9 mouse cellular contexts compared by ENCODE assay signal in genomic region chr8:120143911-120144651, GRCm38 (mm10). TPM values are rescaled to one million over a fixed set of nuclear protein-coding genes. Genes with fewer than 3 reads are reported as not detected.
A peak's percentile ranks its signal among the peaks of the same experiment; 100 is the strongest.
DNase-seq lines count a peak whose midpoint lies in the region; ATAC-seq and TF ChIP-seq lines count a peak whose summit lies in the region.
"Had no signal": no experiment of that assay in that cellular context is flagged by ENCODE, and none has a peak within 500 bp of the region (broad histone marks: within the 10 kb centered on the region; RNA-seq: fewer than 3 reads in every experiment).

No protein-coding gene starts in this region.

- H3K79me2 ChIP-seq in C2C12 (ENCODE audit: control insufficient read depth, insufficient read depth): no peaks in the 10 kb centered on the region

- intact Hi-C loops in left cerebral cortex, postnatal 4 days (cut with DNase I): no loop called here

- no peak overlapping the region for H3K4me3 ChIP-seq in C2C12 (ENCODE audit: insufficient read depth, poor library complexity, severe bottlenecking)
- H3K4me3 ChIP-seq in forebrain, embryonic 12.5 days (replicated peaks): no peak overlapping the region
- H3K4me3 ChIP-seq: liver, embryonic 15.5 days had no signal

- H3K9ac ChIP-seq in forebrain, embryonic 12.5 days: no peak overlapping the region
- H3K9ac ChIP-seq: liver, embryonic 15.5 days had no signal

- no peaks in the 10 kb centered on the region for H3K27me3 ChIP-seq in C2C12 (ENCODE audit: control insufficient read depth, insufficient read depth, insufficient read length)
- no peaks in the 10 kb centered on the region for H3K27me3 ChIP-seq in forebrain, embryonic 12.5 days

- H3K27ac ChIP-seq in forebrain, embryonic 12.5 days: peak overlapping the region; percentile 80
- H3K27ac ChIP-seq: liver, embryonic 15.5 days had no signal

- TF ChIP-seq CTCF in C2C12 (IDR thresholded peaks at IDR 0.05; ENCODE audit: control insufficient read depth, insufficient read depth, insufficient read length): no peak

- H3K4me2 ChIP-seq in forebrain, embryonic 12.5 days: no peak overlapping the region
- H3K4me2 ChIP-seq: liver, embryonic 15.5 days had no signal

- H3K79me3 ChIP-seq in C2C12 (ENCODE audit: low read depth): no peaks in the 10 kb centered on the region

- H3ac ChIP-seq in C2C12 (ENCODE audit: control insufficient read depth, insufficient read length, low read depth): no peak overlapping the region

- peak; percentile 67 for ATAC-seq in forebrain, embryonic 12.5 days (ENCODE audit: low FRiP score)

- DNase-seq in adrenal gland, adult 2 months: peak; percentile 89
- peak; percentile 76 for DNase-seq in left cerebral cortex, postnatal 4 days
- DNase-seq in urinary bladder, postnatal 4 days (ENCODE audit: low spot score in 2 of 2): no peak
- no peak for DNase-seq in thymus, postnatal 14 days
- no peak for DNase-seq in ovary, postnatal 10 days (ENCODE audit: low spot score)
- no peak for DNase-seq in thymus, postnatal 4 days

- no peaks in the 10 kb centered on the region for H3K36me3 ChIP-seq in C2C12 (ENCODE audit: control insufficient read depth, insufficient read depth)
- H3K36me3 ChIP-seq in forebrain, embryonic 12.5 days (replicated peaks): no peaks in the 10 kb centered on the region
- H3K36me3 ChIP-seq: liver, embryonic 15.5 days had no signal

- 66% methylated on average over 15 of the region's 15 CpGs for WGBS in forebrain, embryonic 12.5 days

- H3K4me1 ChIP-seq in forebrain, embryonic 12.5 days: peaks cover 30% of the 10 kb centered on the region
- H3K4me1 ChIP-seq: liver, embryonic 15.5 days had no signal

- no peaks in the 10 kb centered on the region for H3K9me3 ChIP-seq in forebrain, embryonic 12.5 days
- H3K9me3 ChIP-seq: liver, embryonic 15.5 days had no signal

TF ChIP-seq in C2C12, 6 proteins besides CTCF, POLR2A, EP300 and RAD21:
- TF ChIP-seq MYOD1 (IDR thresholded peaks at IDR 0.05; ENCODE audit: control insufficient read depth, insufficient read length, low read depth) (peak; percentile 77), FOSL1 (IDR thresholded peaks at IDR 0.05; ENCODE audit: insufficient read depth, low read length, poor library complexity, severe bottlenecking) (no peak), USF1 (IDR thresholded peaks at IDR 0.05; ENCODE audit: low read depth) (no peak)

RNA-seq across cellular contexts. Expression of gene 6430548M08Rik, which starts 30.1 kb away (rescaled TPM):
- polyA plus RNA-seq in C2C12 (2012; fragmentation: generic; extraction: Trizol): 3.5 TPM
- 100 to 1,000 TPM in 1 of 2 experiments, 10 to 100 TPM in 1; 98.5 to 118 TPM for total RNA-seq in adrenal gland, adult 2 months (2021)
- polyA plus RNA-seq in adrenal gland, adult 2 months (2012; rRNA removed): 107 and 149 TPM in 2 replicates
- 12.9 and 14.1 TPM in 2 replicates for polyA plus RNA-seq in forebrain, embryonic 12.5 days (2016; fragmentation: Nextera tagmentation; extraction: Ambion mirVana)
- total RNA-seq in left cerebral cortex, postnatal 4 days (2021): 10 to 100 TPM; 74.9 to 76.5 TPM

RNA-seq across cellular contexts. Expression of gene Fam92b, which starts 33.2 kb away (rescaled TPM):
- not detected for polyA plus RNA-seq in C2C12 (2012; fragmentation: generic; extraction: Trizol)
- 1 to 10 TPM in 1 of 2 experiments, under 1 TPM in 1; 0.61 to 1.4 TPM for total RNA-seq in adrenal gland, adult 2 months (2021)
- 0.95 and 1.7 TPM in 2 replicates for polyA plus RNA-seq in adrenal gland, adult 2 months (2012; rRNA removed)
- 2.5 and 3.2 TPM in 2 replicates for polyA plus RNA-seq in forebrain, embryonic 12.5 days (2016; fragmentation: Nextera tagmentation; extraction: Ambion mirVana)
- not detected for total RNA-seq in left cerebral cortex, postnatal 4 days (2021)
- polyA plus RNA-seq: liver, embryonic 15.5 days had no signal

RNA-seq across cellular contexts. Expression of gene Zdhhc7, which starts 42.8 kb away (rescaled TPM):
- polyA plus RNA-seq in C2C12 (2012; fragmentation: generic; extraction: Trizol): 32.4 TPM
- total RNA-seq in adrenal gland, adult 2 months (2021): 10 to 100 TPM; 41.2 to 55.9 TPM
- 104 and 124 TPM in 2 replicates for polyA plus RNA-seq in adrenal gland, adult 2 months (2012; rRNA removed)
- 30.4 and 31.0 TPM in 2 replicates for polyA plus RNA-seq in forebrain, embryonic 12.5 days (2016; fragmentation: Nextera tagmentation; extraction: Ambion mirVana)
- total RNA-seq in left cerebral cortex, postnatal 4 days (2021): 10 to 100 TPM; 27.7 TPM

Comparison
In these comparisons a context has a peak if more than half of its experiments do, and no peak if none do; other contexts are left out.
1. DNase-seq: peak in adrenal gland, adult 2 months (single experiment) and left cerebral cortex, postnatal 4 days (single experiment); none in urinary bladder, postnatal 4 days (0 of 2), thymus, postnatal 14 days (single experiment), ovary, postnatal 10 days (single experiment) and thymus, postnatal 4 days (single experiment).